Mouse (Mus musculus): ENCODE results near the gene Ms4a7.
"Not testable (repeated sequence)": the region's sequence is repeated elsewhere in the genome, so short reads cannot be mapped to it uniquely, and the experiment has no call there.

Ms4a7 gene

GRCm38 (mm10) chr19:11335932-11336331, at the start of gene Ms4a7:
Gene Ms4a7 (minus strand): TSS chr19:11336146.
- DNase-seq (ENCODE audit: low read depth, low spot score) = no peak

- DNase-seq (ENCODE audit: low read depth, low spot score) = no peak
Observed at GRCm38 (mm10) chr19:11376399-11376798, 40.5 kb upstream of the Ms4a7 start.

GRCm38 (mm10) chr19:11375273-11375672, 39.3 kb upstream of the Ms4a7 start, which contains the start of gene Ms4a4a:
Gene Ms4a4a (plus strand): TSS chr19:11375523.
- no peak for DNase-seq (ENCODE audit: low read depth, low spot score)

- DNase-seq (ENCODE audit: low read depth, low spot score) = no peak
Observed at GRCm38 (mm10) chr19:11371181-11371580, 35.2 kb upstream of the Ms4a7 start.

GRCm38 (mm10) chr19:11368310-11368709, 32.4 kb upstream of the Ms4a7 start:
- no peak for DNase-seq (ENCODE audit: low read depth, low spot score)

GRCm38 (mm10) chr19:11362002-11362401, 26.1 kb upstream of the Ms4a7 start:
- DNase-seq (ENCODE audit: low read depth, low spot score) = no peak

- DNase-seq (ENCODE audit: low read depth, low spot score) = no peak
Observed at GRCm38 (mm10) chr19:11360106-11360505, 24.2 kb upstream of the Ms4a7 start.

GRCm38 (mm10) chr19:11355730-11356129, 19.8 kb upstream of the Ms4a7 start:
- DNase-seq (ENCODE audit: low read depth, low spot score) = no peak

GRCm38 (mm10) chr19:11351878-11352277, 15.9 kb upstream of the Ms4a7 start:
- no peak for DNase-seq (ENCODE audit: low read depth, low spot score)

- no peak for DNase-seq (ENCODE audit: low read depth, low spot score)
Observed at GRCm38 (mm10) chr19:11349698-11350481, 13.9 kb upstream of the Ms4a7 start.

- DNase-seq (ENCODE audit: low read depth, low spot score) = no peak
Observed at GRCm38 (mm10) chr19:11343992-11344391, 8.0 kb upstream of the Ms4a7 start.

GRCm38 (mm10) chr19:11343147-11343546, 7.2 kb upstream of the Ms4a7 start:
- no peak for DNase-seq (ENCODE audit: low read depth, low spot score)

GRCm38 (mm10) chr19:11321123-11321522, 14.8 kb downstream of the Ms4a7 start:
- DNase-seq (ENCODE audit: low read depth, low spot score) = no peak

- no peak for DNase-seq (ENCODE audit: low read depth, low spot score)
Observed at GRCm38 (mm10) chr19:11316786-11317185, 19.2 kb downstream of the Ms4a7 start.

- DNase-seq (ENCODE audit: low read depth, low spot score) = no peak
Observed at GRCm38 (mm10) chr19:11314354-11314753, 21.6 kb downstream of the Ms4a7 start, which contains the start of gene Ms4a14. Gene Ms4a14 (minus strand): TSS chr19:11314454.

GRCm38 (mm10) chr19:11308888-11309287, 27.1 kb downstream of the Ms4a7 start:
- DNase-seq (ENCODE audit: low read depth, low spot score) = no peak

- DNase-seq (ENCODE audit: low read depth, low spot score) = not testable (repeated sequence)
Observed at GRCm38 (mm10) chr19:11299529-11299928, 36.4 kb downstream of the Ms4a7 start.

- no peak for DNase-seq (ENCODE audit: low read depth, low spot score)
Observed at GRCm38 (mm10) chr19:11298939-11299338, 37.0 kb downstream of the Ms4a7 start.

- not testable (repeated sequence) for DNase-seq (ENCODE audit: low read depth, low spot score)
Observed at GRCm38 (mm10) chr19:11293616-11294015, 42.3 kb downstream of the Ms4a7 start.

- DNase-seq (ENCODE audit: low read depth, low spot score) = no peak
Observed at GRCm38 (mm10) chr19:11292990-11293389, 43.0 kb downstream of the Ms4a7 start.

GRCm38 (mm10) chr19:11283773-11284172, 52.2 kb downstream of the Ms4a7 start, which contains the start of gene Ms4a5:
Gene Ms4a5 (minus strand): TSS chr19:11283873.
- DNase-seq (ENCODE audit: low read depth, low spot score) = no peak

- no peak for DNase-seq (ENCODE audit: low read depth, low spot score)
Observed at GRCm38 (mm10) chr19:11280223-11280622, 55.7 kb downstream of the Ms4a7 start.

- no peak for DNase-seq (ENCODE audit: low read depth, low spot score)
Observed at GRCm38 (mm10) chr19:11276431-11276830, 59.5 kb downstream of the Ms4a7 start.

Data from embryo, embryonic 11.5 days (tissue).